Mouse (Mus musculus) midbrain, embryonic 10.5 days (tissue): ENCODE measurements around the gene Msx1. TPM values are rescaled to one million over a fixed set of nuclear protein-coding genes. Genes with fewer than 3 reads are reported as not detected.

Source experiments
- DNase-seq: peaks from one replicate; pipeline ENCODE4 v3.0.0-alpha.2; 2017; ENCODE audit warnings: low spot score
- H3K27ac ChIP-seq: fragments of 300-500 bp; sonication (generic); replicated peaks from 2 replicates; pipeline ENCODE4 v1.5.1; 2016; ENCODE audit warnings: mild to moderate bottlenecking
- H3K27me3 ChIP-seq: fragments of 300-500 bp; sonication (generic); 2 replicates; pipeline ENCODE4 v1.6.1; 2016; ENCODE audit warnings: low read depth, mild to moderate bottlenecking; ENCODE audit not compliant: poor library complexity, severe bottlenecking
- H3K36me3 ChIP-seq: fragments of 300-500 bp; sonication (generic); 2 replicates; pipeline ENCODE4 v1.6.1; 2016; ENCODE audit warnings: mild to moderate bottlenecking, moderate library complexity
- H3K4me1 ChIP-seq: fragments of 300-500 bp; sonication (generic); 2 replicates; pipeline ENCODE4 v1.6.1; 2016
- H3K4me3 ChIP-seq: fragments of 300-500 bp; sonication (generic); 2 replicates; pipeline ENCODE4 v1.5.1; 2016; ENCODE audit warnings: mild to moderate bottlenecking, moderate library complexity
- H3K9me3 ChIP-seq: fragments of 300-500 bp; sonication (generic); replicated peaks from 2 replicates; pipeline ENCODE4 v1.6.1; 2016; ENCODE audit warnings: mild to moderate bottlenecking
- WGBS: fragments of 180-500 bp; shearing (Covaris S2); methylation state at CpG from one replicate; pipeline ENCODE4 v1.1.7; 2016; 5-methylcytosine and 5-hydroxymethylcytosine counted together
- polyA plus RNA-seq: library from polyadenylated mRNA; unstranded; fragments of >200 nt; fragmentation: Nextera tagmentation; extraction: Ambion mirVana; gene quantifications from 2 replicates; pipeline ENCODE4 v1.2.1, GENCODE M21; 2016

Msx1 gene
- polyA plus RNA-seq, 1 experiment from 2014 or later = 155 TPM

DNA sequence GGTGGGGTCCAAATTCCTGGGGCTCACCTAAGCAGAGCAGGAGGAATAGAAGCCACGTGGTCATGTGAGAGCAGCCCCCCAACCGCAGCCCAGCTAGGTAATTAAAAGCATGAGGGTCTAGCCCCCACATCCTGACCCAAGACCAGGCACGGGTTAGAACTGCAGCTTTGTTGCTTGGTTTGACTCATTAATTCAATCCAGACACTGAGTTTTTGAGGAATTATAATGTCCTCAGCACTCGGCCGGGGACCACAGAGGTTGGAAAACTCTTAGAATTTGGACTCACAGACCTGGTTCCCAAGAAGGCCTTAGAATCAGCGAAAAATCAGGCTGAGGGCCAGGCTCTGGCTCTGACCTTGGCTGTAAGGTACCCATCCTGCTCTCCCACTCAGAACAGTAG is 53.5 kb downstream of the Msx1 start:
- Histone ChIP-seq H3K27me3 (no peaks in the 10 kb centered on the region; the same call in 1 of the 2 replicates), H3K36me3 (no peaks in the 10 kb centered on the region), H3K9me3 (peaks cover 4% of the 10 kb centered on the region; the same call in 1 of the 2 replicates), H3K4me1 (peaks cover 11% of the 10 kb centered on the region), H3K27ac (no peak overlapping the region), H3K4me3 (no peak overlapping the region)
- 82% methylated on average over 6 of the region's 6 CpGs for WGBS
- no peak for DNase-seq

Other genes starting within 250 kb of the Msx1 start
- gene Stk32b, start 107.4 kb downstream of the Msx1 start, polyA plus RNA-seq = 0.99 and 2.1 TPM in 2 replicates
- gene Cytl1, start 89.1 kb downstream of the Msx1 start, polyA plus RNA-seq = 0.16 and 0.27 TPM in 2 replicates
- 48.6 and 55.8 TPM in 2 replicates for gene Stx18, start 214.2 kb upstream of the Msx1 start, polyA plus RNA-seq